Mouse (Mus musculus) midbrain, embryonic 15.5 days (tissue): ENCODE measurements around the gene Patz1. TPM values are rescaled to one million over a fixed set of nuclear protein-coding genes. Genes with fewer than 3 reads are reported as not detected.

ENCODE experiments used
- ATAC-seq: fragments of 200-750 bp; cut with Nextera tagmentation; replicated peaks from 2 replicates; pipeline ENCODE4 v1.8.0; 2017; ENCODE audit warnings: moderate TSS enrichment
- H3K27ac ChIP-seq: fragments of 300-500 bp; sonication (generic); 2 replicates; pipeline ENCODE4 v1.5.1; 2015; ENCODE audit warnings: mild to moderate bottlenecking, inconsistent platforms
- H3K27me3 ChIP-seq: fragments of 300-500 bp; sonication (generic); replicated peaks from 2 replicates; pipeline ENCODE4 v1.6.1; 2015; ENCODE audit warnings: inconsistent platforms
- H3K36me3 ChIP-seq: fragments of 300-500 bp; sonication (generic); replicated peaks from 2 replicates; pipeline ENCODE4 v1.6.1; 2015; ENCODE audit warnings: inconsistent platforms
- H3K4me1 ChIP-seq: fragments of 300-500 bp; sonication (generic); 2 replicates; pipeline ENCODE4 v1.6.1; 2015; ENCODE audit warnings: inconsistent platforms
- H3K4me2 ChIP-seq: fragments of 300-500 bp; sonication (generic); 2 replicates; pipeline ENCODE4 v1.6.1; 2015; ENCODE audit warnings: inconsistent platforms, mild to moderate bottlenecking, moderate library complexity
- H3K4me3 ChIP-seq: fragments of 300-500 bp; sonication (generic); 2 replicates; pipeline ENCODE4 v1.5.1; 2015; ENCODE audit warnings: mild to moderate bottlenecking, inconsistent platforms
- H3K9ac ChIP-seq: fragments of 300-500 bp; sonication (generic); 2 replicates; pipeline ENCODE4 v1.6.1; 2015; ENCODE audit warnings: mild to moderate bottlenecking, inconsistent platforms
- H3K9me3 ChIP-seq: fragments of 300-500 bp; sonication (generic); 2 replicates; pipeline ENCODE4 v1.6.1; 2016; ENCODE audit warnings: inconsistent platforms
- WGBS: fragments of 180-500 bp; shearing (Covaris S2); methylation state at CpG from one replicate; pipeline ENCODE4 v1.1.7; 2015; ENCODE audit warnings: mixed read lengths; 5-methylcytosine and 5-hydroxymethylcytosine counted together
- polyA plus RNA-seq: library from polyadenylated mRNA; unstranded; fragments of >200 nt; fragmentation: Nextera tagmentation; extraction: Ambion mirVana; gene quantifications from 2 replicates; pipeline ENCODE4 v1.2.1, GENCODE M21; 2015

Patz1 gene
- polyA plus RNA-seq, 1 experiment from 2014 or later, result 60.9 TPM

GRCm38 (mm10) chr11:3283645-3284044 lies 5.0 kb upstream of the Patz1 start:
- no peaks in the 10 kb centered on the region for H3K9me3 ChIP-seq
- no peak for ATAC-seq
- H3K27me3 ChIP-seq, result no peaks in the 10 kb centered on the region
- no peaks in the 10 kb centered on the region for H3K36me3 ChIP-seq
- H3K9ac ChIP-seq, result no peak overlapping the region
- no peak overlapping the region for H3K4me3 ChIP-seq
- H3K4me2 ChIP-seq, result no peak overlapping the region
- peaks cover 17% of the 10 kb centered on the region for H3K4me1 ChIP-seq
- H3K27ac ChIP-seq, result no peak overlapping the region
- 93% methylated on average over 6 of the region's 6 CpGs for WGBS

GRCm38 (mm10) chr11:3285940-3286339 lies 2.7 kb upstream of the Patz1 start:
- Histone ChIP-seq H3K36me3 (no peaks in the 10 kb centered on the region), H3K9ac (no peak overlapping the region), H3K4me1 (peaks cover 19% of the 10 kb centered on the region), H3K27ac (no peak overlapping the region), H3K4me2 (no peak overlapping the region), H3K4me3 (no peak overlapping the region), H3K27me3 (no peaks in the 10 kb centered on the region), H3K9me3 (no peaks in the 10 kb centered on the region)
- no peak for ATAC-seq
- WGBS, result 86% methylated on average over 3 of the region's 3 CpGs

- Histone ChIP-seq H3K27ac (peak overlapping the region; percentile 99), H3K4me3 (no peak overlapping the region), H3K4me2 (peak overlapping the region; percentile 3; the same call in 1 of the 2 replicates), H3K36me3 (no peaks in the 10 kb centered on the region), H3K4me1 (peaks cover 25% of the 10 kb centered on the region), H3K27me3 (no peaks in the 10 kb centered on the region), H3K9me3 (no peaks in the 10 kb centered on the region), H3K9ac (no peak overlapping the region)
- no peak for ATAC-seq
- WGBS, result 17% methylated on average over 6 of the region's 6 CpGs
These were observed 1.5 kb upstream of the Patz1 start for GRCm38 (mm10) chr11:3287131-3287530.

- peak overlapping the region; percentile 85 for H3K4me2 ChIP-seq
These were observed 753 bp upstream of the Patz1 start for GRCm38 (mm10) chr11:3287921-3288320.

GRCm38 (mm10) chr11:3289302-3289802 lies 678 bp downstream of the Patz1 start:
- Histone ChIP-seq H3K4me2 (peak overlapping the region; percentile 85), H3K27me3 (no peaks in the 10 kb centered on the region), H3K4me3 (peak overlapping the region; percentile 50), H3K9me3 (no peaks in the 10 kb centered on the region), H3K9ac (peak overlapping the region; percentile 77), H3K27ac (peak overlapping the region; percentile 99), H3K36me3 (peaks cover 4% of the 10 kb centered on the region; the same call in 1 of the 2 replicates), H3K4me1 (peaks cover 46% of the 10 kb centered on the region)
- peak; percentile 82 for ATAC-seq
- WGBS, result under 1% methylated on average over 33 of the region's 40 CpGs

More at GRCm38 (mm10) chr11:3287921-3288320, 753 bp upstream of the Patz1 start:
- ATAC-seq, result no peak
- 57% methylated on average over 5 of the region's 5 CpGs for WGBS
- Histone ChIP-seq H3K9ac (0 out of 2 replicates have a peak overlapping the region, but pooled peaks have one; percentile 77), H3K36me3 (no peaks in the 10 kb centered on the region), H3K4me3 (peak overlapping the region; percentile 50), H3K27me3 (no peaks in the 10 kb centered on the region), H3K27ac (peak overlapping the region; percentile 99), H3K9me3 (no peaks in the 10 kb centered on the region), H3K4me1 (peaks cover 32% of the 10 kb centered on the region)

- peak; percentile 70 for ATAC-seq
- H3K27me3 ChIP-seq, result no peaks in the 10 kb centered on the region
- H3K4me2 ChIP-seq, result peak overlapping the region; percentile 85
- H3K9me3 ChIP-seq, result no peaks in the 10 kb centered on the region
- peak overlapping the region; percentile 99 for H3K27ac ChIP-seq
- peak overlapping the region; percentile 50 for H3K4me3 ChIP-seq
- peaks cover 9% of the 10 kb centered on the region; the same call in 1 of the 2 replicates for H3K36me3 ChIP-seq
- peak overlapping the region; percentile 77 for H3K9ac ChIP-seq
- under 1% methylated on average over 71 of the region's 92 CpGs for WGBS
- peaks cover 53% of the 10 kb centered on the region for H3K4me1 ChIP-seq
These were observed 1.3 kb downstream of the Patz1 start for GRCm38 (mm10) chr11:3289803-3290639.

- H3K36me3 ChIP-seq, result peaks cover 13% of the 10 kb centered on the region; the same call in 1 of the 2 replicates
- ATAC-seq, result peak; percentile 7
- no peaks in the 10 kb centered on the region for H3K27me3 ChIP-seq
- under 1% methylated on average over 50 of the region's 50 CpGs for WGBS
- peak overlapping the region; percentile 99 for H3K27ac ChIP-seq
- H3K9me3 ChIP-seq, result no peaks in the 10 kb centered on the region
- peaks cover 60% of the 10 kb centered on the region for H3K4me1 ChIP-seq
- peak overlapping the region; percentile 55 for H3K9ac ChIP-seq
- peak overlapping the region; percentile 50 for H3K4me3 ChIP-seq
- H3K4me2 ChIP-seq, result peak overlapping the region; percentile 85
These were observed 2.1 kb downstream of the Patz1 start for GRCm38 (mm10) chr11:3290640-3291310.

- Histone ChIP-seq H3K9ac (peak overlapping the region; percentile 55), H3K9me3 (no peaks in the 10 kb centered on the region), H3K36me3 (peaks cover 17% of the 10 kb centered on the region; the same call in 1 of the 2 replicates), H3K4me3 (peak overlapping the region; percentile 50), H3K27me3 (no peaks in the 10 kb centered on the region), H3K4me2 (peak overlapping the region; percentile 85), H3K27ac (peak overlapping the region; percentile 99), H3K4me1 (peaks cover 66% of the 10 kb centered on the region)
- under 1% methylated on average over 26 of the region's 26 CpGs for whole genome bisulfite sequencing
- ATAC-seq, result no peak
These were observed 2.8 kb downstream of the Patz1 start for GRCm38 (mm10) chr11:3291311-3292061.

GRCm38 (mm10) chr11:3292062-3292421 lies 3.4 kb downstream of the Patz1 start:
- Histone ChIP-seq H3K9me3 (no peaks in the 10 kb centered on the region), H3K27me3 (no peaks in the 10 kb centered on the region), H3K4me3 (peak overlapping the region; percentile 50), H3K9ac (peak overlapping the region; percentile 55), H3K36me3 (peaks cover 17% of the 10 kb centered on the region; the same call in 1 of the 2 replicates), H3K4me2 (peak overlapping the region; percentile 85), H3K27ac (peak overlapping the region; percentile 99), H3K4me1 (peaks cover 71% of the 10 kb centered on the region)
- no peak for ATAC-seq
- 0% methylated on average over 8 of the region's 8 CpGs for WGBS

GRCm38 (mm10) chr11:3292711-3293249 lies 4.1 kb downstream of the Patz1 start:
- no peaks in the 10 kb centered on the region for H3K27me3 ChIP-seq
- H3K36me3 ChIP-seq, result peaks cover 17% of the 10 kb centered on the region; the same call in 1 of the 2 replicates
- under 1% methylated on average over 8 of the region's 8 CpGs for WGBS
- H3K9ac ChIP-seq, result peak overlapping the region; percentile 55
- H3K27ac ChIP-seq, result peak overlapping the region; percentile 99
- H3K4me1 ChIP-seq, result peaks cover 66% of the 10 kb centered on the region
- H3K4me2 ChIP-seq, result peak overlapping the region; percentile 85
- no peak for ATAC-seq
- H3K9me3 ChIP-seq, result no peaks in the 10 kb centered on the region
- H3K4me3 ChIP-seq, result peak overlapping the region; percentile 50

- Histone ChIP-seq H3K36me3 (peaks cover 20% of the 10 kb centered on the region; the same call in 1 of the 2 replicates), H3K27ac (peak overlapping the region; percentile 99), H3K4me1 (peaks cover 61% of the 10 kb centered on the region), H3K27me3 (no peaks in the 10 kb centered on the region), H3K4me2 (peak overlapping the region; percentile 85), H3K9ac (peak overlapping the region; percentile 55), H3K9me3 (no peaks in the 10 kb centered on the region), H3K4me3 (peak overlapping the region; percentile 50)
- WGBS, result 9% methylated on average over 4 of the region's 4 CpGs
- ATAC-seq, result no peak
These were observed 4.7 kb downstream of the Patz1 start for GRCm38 (mm10) chr11:3293361-3293760.
